Mouse (Mus musculus) thymus, adult 2 months (tissue): Measurements from ENCODE around the gene Zfp141.

Experiments used
- CTCF ChIP-seq: fragments of 200-500 bp; IDR thresholded peaks from 2 replicates; pipeline ENCODE4 v1.5.1; 2012; ENCODE audit warnings: mild to moderate bottlenecking, control low read depth, low read length, moderate library complexity, borderline replicate concordance; ENCODE audit not compliant: control insufficient read depth, poor library complexity, insufficient read depth; ENCODE audit errors: extremely low read depth
- POLR2A ChIP-seq: fragments of 200-500 bp; IDR thresholded peaks from 2 replicates; pipeline ENCODE4 v1.6.1; 2012; ENCODE audit warnings: mild to moderate bottlenecking, low read length, control low read depth, moderate library complexity; ENCODE audit not compliant: control insufficient read depth, poor library complexity, insufficient read depth; ENCODE audit errors: extremely low read depth

DNA sequence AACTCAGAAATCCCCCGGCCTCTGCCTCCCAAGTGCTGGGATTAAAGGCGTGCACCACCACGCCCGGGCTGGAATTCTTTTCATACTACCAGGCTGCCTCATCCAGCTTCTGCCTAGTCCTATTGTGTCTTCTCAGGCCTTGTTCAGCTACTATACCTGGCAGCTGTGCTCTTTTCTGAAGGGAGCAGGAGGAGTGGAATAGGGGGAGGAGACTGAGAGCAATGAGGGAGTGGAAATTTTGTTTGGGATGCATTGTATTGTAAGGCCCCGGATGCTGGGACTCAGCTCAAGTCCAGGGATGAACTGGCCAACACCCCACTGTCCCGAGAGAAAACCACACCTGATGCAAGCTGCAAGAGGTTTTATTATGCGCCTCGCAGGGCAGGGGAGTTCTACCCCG is 8.2 kb downstream of the Zfp141 start:
- TF ChIP-seq CTCF, result no peak
- TF ChIP-seq POLR2A, result no peak
